In the genomic region with DNA sequence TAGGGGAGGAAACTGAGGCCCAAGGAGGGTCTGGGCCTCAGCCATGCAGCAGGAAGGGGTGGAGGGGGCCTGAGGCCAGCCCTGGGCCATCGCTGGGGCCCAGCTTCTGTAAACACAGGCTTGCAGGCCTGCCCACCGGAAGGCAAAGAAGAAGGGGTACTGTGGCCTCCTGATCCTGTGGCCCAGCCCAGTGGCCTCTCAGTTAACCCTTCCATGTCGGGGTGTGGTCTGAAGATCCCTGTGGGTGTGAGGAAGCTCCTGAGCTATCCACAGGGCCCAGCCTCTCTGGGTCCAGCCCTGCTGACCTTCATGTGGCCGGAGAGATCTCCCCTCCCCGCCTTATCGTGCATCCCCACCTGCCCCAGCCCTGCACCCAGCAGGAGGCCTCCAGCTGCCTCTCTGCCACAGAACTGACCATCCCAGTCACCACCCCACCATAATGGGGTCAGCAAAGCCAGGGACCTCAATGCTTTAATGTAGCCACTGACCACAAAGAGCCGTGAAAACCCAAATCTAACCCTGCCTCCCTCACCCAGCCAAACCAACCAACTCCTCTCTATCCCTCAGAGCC, we compare ENCODE assay signal across 11 mouse cellular contexts. TPM values are rescaled to one million over a fixed set of nuclear protein-coding genes. Genes with fewer than 3 reads are reported as not detected.
DNase-seq lines count a peak whose midpoint lies in the region; ATAC-seq and TF ChIP-seq lines count a peak whose summit lies in the region.
"Had no signal": no experiment of that assay in that cellular context is flagged by ENCODE, and none has a peak within 500 bp of the region (broad histone marks: within the 10 kb centered on the region; RNA-seq: fewer than 3 reads in every experiment).

No protein-coding gene starts in this region.

- ATAC-seq in heart, embryonic 14.5 days (ENCODE audit: insufficient number of reproducible peaks, insufficient read depth, low FRiP score, low read depth), result no peak
- ATAC-seq in neural tube, embryonic 11.5 days (ENCODE audit: insufficient read depth, low FRiP score, low TSS enrichment), result peak; percentile 40
- ATAC-seq in stomach, postnatal 0 days (ENCODE audit: low FRiP score, low TSS enrichment), result peak; percentile 7; the same call in 1 of the 2 replicates

- H3K4me1 ChIP-seq in heart, embryonic 14.5 days (ENCODE audit: control insufficient read depth in 2 of 2, insufficient read depth in 2 of 2, low read length in 2 of 2), result peaks cover 20% of the 10 kb centered on the region in 2 experiments
- H3K4me1 ChIP-seq in neural tube, embryonic 11.5 days (ENCODE audit: control insufficient read depth, insufficient read depth, low read length), result peaks cover 30% of the 10 kb centered on the region
- H3K4me1 ChIP-seq in stomach, postnatal 0 days (replicated peaks; ENCODE audit: control insufficient read depth, insufficient read depth), result peaks cover 5% of the 10 kb centered on the region; the same call in 1 of the 2 replicates

- TF ChIP-seq EP300 in stomach, postnatal 0 days (optimal IDR thresholded peaks at IDR 0.05), result no peak

- H3K9ac ChIP-seq in heart, embryonic 14.5 days (ENCODE audit: low read length), result peak overlapping the region; percentile 53
- 0 out of 2 replicates have a peak overlapping the region, but pooled peaks have one; percentile 32 for H3K9ac ChIP-seq in neural tube, embryonic 11.5 days (ENCODE audit: low read length)
- H3K9ac ChIP-seq in stomach, postnatal 0 days (ENCODE audit: low read length), result peak overlapping the region; percentile 41

- peaks cover 38% of the 10 kb centered on the region for H3K36me3 ChIP-seq in heart, embryonic 14.5 days (ENCODE audit: control insufficient read depth, insufficient read depth, low read length)
- H3K36me3 ChIP-seq in neural tube, embryonic 11.5 days (ENCODE audit: control insufficient read depth, insufficient read depth, low read length), result peaks cover 16% of the 10 kb centered on the region
- peaks cover 18% of the 10 kb centered on the region for H3K36me3 ChIP-seq in stomach, postnatal 0 days (ENCODE audit: control insufficient read depth, insufficient read depth, low read length)

- WGBS in heart, embryonic 14.5 days, result 28% methylated on average over 7 of the region's 7 CpGs
- 15% methylated on average over 7 of the region's 7 CpGs for WGBS in neural tube, embryonic 11.5 days
- WGBS in stomach, postnatal 0 days, result 29% methylated on average over 7 of the region's 7 CpGs

- no peak for TF ChIP-seq CTCF in stomach, postnatal 0 days (IDR thresholded peaks at IDR 0.05; ENCODE audit: low read depth)

- no peaks in the 10 kb centered on the region for H3K27me3 ChIP-seq in heart, embryonic 14.5 days (ENCODE audit: control insufficient read depth, insufficient read depth, low read length)
- no peaks in the 10 kb centered on the region for H3K27me3 ChIP-seq in neural tube, embryonic 11.5 days (ENCODE audit: control insufficient read depth, insufficient read depth, low read length)
- no peaks in the 10 kb centered on the region for H3K27me3 ChIP-seq in stomach, postnatal 0 days (ENCODE audit: control insufficient read depth, insufficient read depth, low read length)

- H3K4me3 ChIP-seq in heart, embryonic 14.5 days (ENCODE audit: control insufficient read depth in 1 of 2, insufficient read depth in 1 of 2, low read depth in 1 of 2, low read length in 2 of 2), result no peak overlapping the region
- H3K4me3 ChIP-seq in neural tube, embryonic 11.5 days (ENCODE audit: low read depth, low read length), result no peak overlapping the region
- no peak overlapping the region for H3K4me3 ChIP-seq in stomach, postnatal 0 days (ENCODE audit: low read depth, low read length)

- H3K9me3 ChIP-seq in heart, embryonic 14.5 days (ENCODE audit: control insufficient read depth, low read length), result no peaks in the 10 kb centered on the region
- no peaks in the 10 kb centered on the region for H3K9me3 ChIP-seq in neural tube, embryonic 11.5 days (ENCODE audit: control insufficient read depth, low read length)
- no peaks in the 10 kb centered on the region for H3K9me3 ChIP-seq in stomach, postnatal 0 days (ENCODE audit: control insufficient read depth, low read length)

- H3K4me2 ChIP-seq in heart, embryonic 14.5 days (ENCODE audit: low read length), result no peak overlapping the region
- no peak overlapping the region for H3K4me2 ChIP-seq in neural tube, embryonic 11.5 days (ENCODE audit: low read depth)
- peak overlapping the region; percentile 31 for H3K4me2 ChIP-seq in stomach, postnatal 0 days (replicated peaks; ENCODE audit: low read depth)

- no peak for DNase-seq in heart, postnatal 4 days
- DNase-seq in neural tube, embryonic 11.5 days (ENCODE audit: low spot score), result no peak
- no peak for DNase-seq in neural tube, embryonic 10.5 days (ENCODE audit: extremely low spot score, low spot score)
- peak; percentile 70 for DNase-seq in liver
- no peak for DNase-seq in stomach, postnatal 0 days (ENCODE audit: low spot score)
- DNase-seq in thymus, postnatal 10 days (ENCODE audit: low spot score in 2 of 2), result no peak
- no peak for DNase-seq in ovary, adult 18-20 months (ENCODE audit: low spot score)
- DNase-seq: adrenal gland, postnatal 25 days; kidney, adult 18-20 months; spleen, adult 18-20 months had no signal

- 0 out of 4 replicates have a peak overlapping the region, but pooled peaks have one; percentile 16 to 24 for H3K27ac ChIP-seq in heart, embryonic 14.5 days (replicated peaks in 1 of 2; ENCODE audit: control insufficient read depth in 1 of 2, insufficient read depth in 1 of 2, low read depth in 2 of 2, low read length in 2 of 2)
- H3K27ac ChIP-seq in neural tube, embryonic 11.5 days (ENCODE audit: low read depth, low read length), result peak overlapping the region; percentile 7; the same call in 1 of the 2 replicates
- peak overlapping the region; percentile 86 for H3K27ac ChIP-seq in stomach, postnatal 0 days (replicated peaks)

RNA-seq across cellular contexts. Expression of a gene that starts 13.1 kb away (rescaled TPM):
- polyA plus RNA-seq in heart, embryonic 14.5 days (2014; fragmentation: Nextera tagmentation; extraction: Ambion mirVana), result 73.2 and 84.4 TPM in 2 replicates
- 10 to 100 TPM; 25.5 to 28.5 TPM for total RNA-seq in heart, postnatal 4 days (2021)
- polyA plus RNA-seq in neural tube, embryonic 11.5 days (2014; fragmentation: Nextera tagmentation; extraction: Ambion mirVana), result 115 TPM in 2 replicates
- polyA plus RNA-seq in stomach, postnatal 0 days (2015; fragmentation: Nextera tagmentation; extraction: Ambion mirVana), result 46.9 and 50.3 TPM in 2 replicates

RNA-seq across cellular contexts. Expression of a gene that starts 20.0 kb away (rescaled TPM):
- 1.9 and 2.8 TPM in 2 replicates for polyA plus RNA-seq in heart, embryonic 14.5 days (2014; fragmentation: Nextera tagmentation; extraction: Ambion mirVana)
- 1 to 10 TPM; 4.2 to 4.3 TPM for total RNA-seq in heart, postnatal 4 days (2021)
- polyA plus RNA-seq in neural tube, embryonic 11.5 days (2014; fragmentation: Nextera tagmentation; extraction: Ambion mirVana), result 7.0 and 8.5 TPM in 2 replicates
- polyA plus RNA-seq in stomach, postnatal 0 days (2015; fragmentation: Nextera tagmentation; extraction: Ambion mirVana), result 3.2 and 3.5 TPM in 2 replicates

RNA-seq across cellular contexts. Expression of a gene that starts 23.7 kb away (rescaled TPM):
- 0.09 and 0.18 TPM in 2 replicates for polyA plus RNA-seq in heart, embryonic 14.5 days (2014; fragmentation: Nextera tagmentation; extraction: Ambion mirVana)
- under 1 TPM in 1 of 2 experiments, not detected in 1; 0.21 TPM for total RNA-seq in heart, postnatal 4 days (2021)
- polyA plus RNA-seq in neural tube, embryonic 11.5 days (2014; fragmentation: Nextera tagmentation; extraction: Ambion mirVana), result 0.16 and 0.30 TPM in 2 replicates
- 0.17 and 0.18 TPM in 2 replicates for polyA plus RNA-seq in stomach, postnatal 0 days (2015; fragmentation: Nextera tagmentation; extraction: Ambion mirVana)

RNA-seq across cellular contexts. Expression of a gene that starts 25.8 kb away (rescaled TPM):
- polyA plus RNA-seq in heart, embryonic 14.5 days (2014; fragmentation: Nextera tagmentation; extraction: Ambion mirVana), result 96.7 and 98.5 TPM in 2 replicates
- total RNA-seq in heart, postnatal 4 days (2021), result 100 to 1,000 TPM in 1 of 2 experiments, 10 to 100 TPM in 1; 91.0 to 100 TPM
- 150 and 156 TPM in 2 replicates for polyA plus RNA-seq in neural tube, embryonic 11.5 days (2014; fragmentation: Nextera tagmentation; extraction: Ambion mirVana)
- 160 and 174 TPM in 2 replicates for polyA plus RNA-seq in stomach, postnatal 0 days (2015; fragmentation: Nextera tagmentation; extraction: Ambion mirVana)

RNA-seq across cellular contexts. Expression of a gene that starts 30.1 kb away (rescaled TPM):
- polyA plus RNA-seq in heart, embryonic 14.5 days (2014; fragmentation: Nextera tagmentation; extraction: Ambion mirVana), result 0.19 and 0.70 TPM in 2 replicates
- under 1 TPM; 0.25 to 0.33 TPM for total RNA-seq in heart, postnatal 4 days (2021)
- 0.77 and 0.80 TPM in 2 replicates for polyA plus RNA-seq in neural tube, embryonic 11.5 days (2014; fragmentation: Nextera tagmentation; extraction: Ambion mirVana)
- polyA plus RNA-seq in stomach, postnatal 0 days (2015; fragmentation: Nextera tagmentation; extraction: Ambion mirVana), result 0.79 and 0.99 TPM in 2 replicates

Comparison
In these comparisons a context has a peak if more than half of its experiments do, and no peak if none do; other contexts are left out.
1. H3K27ac ChIP-seq: peak in every context shown above with its lines; median percentile 86 in stomach, postnatal 0 days; 20 in heart, embryonic 14.5 days; 7 in neural tube, embryonic 11.5 days.